Mouse (Mus musculus): ENCODE results near the gene Fiz1. TPM values are rescaled to one million over a fixed set of nuclear protein-coding genes. Genes with fewer than 3 reads are reported as not detected.

Gene Fiz1
- polyA plus RNA-seq (2014; fragmentation: Illumina TruSeq; extraction: RNeasy Lipid Tissue Mini Kit (QIAGEN cat#74804); ENCODE audit: low read depth, low replicate concordance) = 21.5 TPM

DNA sequence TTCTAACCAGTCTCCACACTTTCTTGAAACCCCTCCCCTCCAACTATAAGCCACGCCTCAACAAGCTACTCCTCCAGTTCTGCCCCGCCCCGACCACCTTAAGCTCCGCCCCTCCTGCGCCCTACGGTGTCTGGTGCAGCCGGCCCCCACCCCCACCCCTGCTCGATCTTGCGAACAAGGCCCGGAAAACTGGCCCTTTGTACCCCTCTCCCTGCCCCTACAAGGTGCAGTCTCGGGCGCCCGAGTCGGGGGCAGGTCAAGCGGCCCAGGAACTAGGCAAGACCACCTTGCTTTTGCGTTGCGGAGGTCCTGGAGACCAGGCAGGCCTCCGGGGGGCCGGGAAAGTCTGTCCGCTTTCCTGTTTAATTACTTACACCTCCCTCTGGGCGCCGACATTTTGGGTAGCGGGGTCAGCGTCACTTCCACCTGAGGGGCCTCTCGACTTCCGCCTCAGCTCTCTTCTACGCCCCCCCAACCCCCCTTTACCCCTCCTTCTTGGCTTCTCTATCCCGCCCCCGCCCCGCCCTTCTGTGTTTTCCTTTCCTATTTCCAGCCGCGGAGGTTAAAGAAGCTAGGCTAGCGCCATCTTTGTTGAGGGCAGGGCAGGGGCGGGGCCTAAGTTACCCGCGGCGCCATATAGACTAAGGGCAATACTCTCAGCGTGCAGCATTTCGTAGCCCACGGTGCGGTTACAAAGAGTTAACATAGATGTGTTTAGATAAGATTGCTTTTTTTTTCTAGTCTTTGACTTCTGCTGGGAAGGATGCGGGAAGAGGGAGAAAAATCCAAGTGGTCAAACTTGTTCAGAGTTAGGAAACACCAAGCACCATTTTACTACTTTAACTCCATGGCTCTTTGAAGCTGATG lies at the start of gene Fiz1, which contains the start of gene Zfp524:
TSS of gene Fiz1 (minus strand) at position 447 of the 867 bp plus-strand sequence.
TSS of gene Zfp524 (plus strand) at position 165 of the 867 bp plus-strand sequence.

DNA sequence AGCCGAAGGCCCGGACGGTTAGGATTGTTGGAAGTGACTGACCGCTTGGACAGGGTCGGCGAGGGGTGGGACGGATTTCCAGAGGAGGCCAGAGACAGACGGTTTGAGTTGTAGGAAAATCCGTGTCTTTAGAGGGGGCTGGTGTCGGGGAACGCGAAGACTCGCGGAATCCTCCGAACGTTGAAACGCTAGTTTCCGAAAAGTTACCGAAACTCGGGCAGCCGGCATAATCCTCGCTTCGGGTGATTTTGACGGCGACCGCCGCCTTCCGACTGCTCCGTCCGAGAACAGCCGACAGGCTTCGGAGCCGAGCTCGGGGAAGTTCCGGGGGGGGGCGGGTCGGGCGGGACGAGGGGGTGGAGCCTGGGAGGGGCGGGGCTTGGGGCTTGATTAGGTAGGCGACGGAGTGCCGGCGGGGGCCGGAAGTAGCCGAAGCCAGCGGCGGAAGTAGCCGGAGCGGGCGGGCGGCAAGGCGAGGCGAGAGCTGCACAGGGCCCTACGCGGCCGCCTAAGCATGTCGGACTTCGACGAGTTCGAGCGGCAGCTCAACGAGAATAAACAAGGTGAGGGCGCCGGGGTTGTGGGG lies 47.4 kb upstream of the Fiz1 start, which contains the start of gene U2af2:
TSS of gene U2af2 (plus strand) at position 370 of the 586 bp plus-strand sequence.

DNA sequence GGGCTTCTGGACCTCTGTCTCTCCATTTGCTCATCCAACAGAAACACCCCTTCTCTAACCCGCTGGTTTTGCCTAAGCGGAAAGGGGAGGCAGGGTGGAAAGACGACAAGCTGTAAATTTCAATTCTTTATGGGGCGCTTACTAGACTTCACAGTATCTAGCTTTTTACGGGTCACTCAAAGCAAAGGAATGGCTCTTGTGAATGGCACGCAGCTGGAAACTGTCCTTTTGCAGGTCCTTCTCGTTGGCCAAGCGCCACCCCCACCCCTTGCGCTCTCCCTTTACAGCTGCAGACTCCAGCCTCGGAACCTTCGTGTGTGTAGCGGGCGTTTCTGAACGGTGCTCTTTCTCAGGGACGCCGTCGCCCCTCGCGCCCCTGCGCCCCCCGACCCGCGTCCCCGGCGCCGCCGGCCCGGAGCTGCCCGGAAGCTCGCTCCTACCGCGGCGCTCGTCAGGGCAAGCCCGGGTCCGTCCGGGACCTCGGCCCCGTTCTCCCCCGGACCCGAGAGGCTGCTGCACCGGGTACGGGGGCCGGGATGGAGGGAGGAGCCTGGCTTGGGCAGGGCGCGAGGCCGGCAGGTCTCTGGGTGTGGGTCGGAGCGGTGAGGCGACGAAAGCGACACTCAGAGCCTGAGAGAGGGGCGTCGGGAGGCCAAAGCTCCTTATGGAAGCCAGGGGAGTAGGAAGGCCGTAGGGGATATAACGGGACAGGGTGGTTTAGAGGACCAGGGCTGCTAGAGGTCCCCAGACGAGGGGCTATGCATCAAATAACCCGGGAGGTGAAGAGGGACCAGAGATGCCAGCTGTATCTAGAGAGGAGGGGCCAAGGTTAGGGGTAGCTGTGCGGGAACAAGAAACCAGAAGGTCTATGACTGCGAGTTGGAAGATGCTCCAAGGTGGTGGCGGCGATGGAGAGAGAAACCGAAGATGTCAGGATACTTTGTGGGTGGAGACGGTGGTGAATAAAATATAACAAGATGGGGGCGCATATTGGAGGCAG lies 37.0 kb upstream of the Fiz1 start, which contains the start of gene Zfp580:
TSS of gene Zfp580 (plus strand) at position 346 of the 1,000 bp plus-strand sequence.

DNA sequence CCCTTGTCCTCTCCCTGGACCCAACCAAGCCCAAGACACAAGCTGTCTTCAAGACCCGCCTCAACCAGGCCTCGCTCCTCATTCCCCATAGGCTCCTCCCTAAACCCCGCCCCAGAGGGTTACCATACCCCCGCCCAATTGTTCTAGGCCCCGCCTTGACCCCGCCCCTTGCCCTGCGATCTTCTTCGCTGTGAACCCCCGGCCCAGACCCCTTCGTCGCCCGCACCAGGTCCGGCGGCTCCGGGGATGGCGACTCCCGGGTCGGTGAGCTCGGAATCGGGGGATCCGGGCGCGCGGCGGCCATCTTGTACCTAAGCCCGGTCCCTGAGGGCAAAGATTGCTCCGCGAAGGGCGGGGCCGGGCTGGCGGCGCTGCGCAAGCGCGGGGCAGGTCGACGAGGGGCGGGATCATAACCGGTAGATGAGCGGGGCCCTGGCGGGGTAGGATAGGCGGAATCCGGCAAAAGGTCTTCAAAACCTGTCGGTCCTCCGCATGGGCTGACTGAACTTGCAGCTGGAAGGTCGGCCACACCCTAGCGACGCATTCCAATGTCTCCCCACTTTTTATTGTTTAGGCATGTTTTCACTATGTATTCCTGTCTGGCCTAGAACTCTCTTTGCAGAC lies 23.7 kb upstream of the Fiz1 start, which contains the start of gene Zfp784:
TSS of gene Zfp784 (minus strand) at position 338 of the 624 bp plus-strand sequence.

DNA sequence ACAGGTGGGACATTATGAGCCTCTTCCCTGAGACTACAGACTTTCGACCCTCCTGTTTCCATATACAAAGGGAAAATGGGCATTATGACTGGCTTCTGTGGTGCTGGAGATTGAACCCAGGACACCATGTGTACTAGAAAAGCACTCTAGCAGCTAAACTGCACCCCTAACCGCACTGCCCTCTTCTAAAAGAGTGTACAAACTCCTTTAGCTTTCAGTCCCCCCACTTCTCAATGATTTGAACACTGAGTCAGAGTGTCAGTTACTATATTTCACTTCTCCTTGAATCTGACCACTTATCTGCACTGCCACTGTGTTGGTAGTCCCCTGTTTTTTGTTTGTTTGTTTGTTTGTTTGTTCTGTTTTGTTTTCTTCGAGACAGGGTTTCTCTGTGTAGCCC lies 19.3 kb upstream of the Fiz1 start, which contains the start of gene 4632433K11Rik:
TSS of gene 4632433K11Rik (plus strand) at position 301 of the 400 bp plus-strand sequence.

DNA sequence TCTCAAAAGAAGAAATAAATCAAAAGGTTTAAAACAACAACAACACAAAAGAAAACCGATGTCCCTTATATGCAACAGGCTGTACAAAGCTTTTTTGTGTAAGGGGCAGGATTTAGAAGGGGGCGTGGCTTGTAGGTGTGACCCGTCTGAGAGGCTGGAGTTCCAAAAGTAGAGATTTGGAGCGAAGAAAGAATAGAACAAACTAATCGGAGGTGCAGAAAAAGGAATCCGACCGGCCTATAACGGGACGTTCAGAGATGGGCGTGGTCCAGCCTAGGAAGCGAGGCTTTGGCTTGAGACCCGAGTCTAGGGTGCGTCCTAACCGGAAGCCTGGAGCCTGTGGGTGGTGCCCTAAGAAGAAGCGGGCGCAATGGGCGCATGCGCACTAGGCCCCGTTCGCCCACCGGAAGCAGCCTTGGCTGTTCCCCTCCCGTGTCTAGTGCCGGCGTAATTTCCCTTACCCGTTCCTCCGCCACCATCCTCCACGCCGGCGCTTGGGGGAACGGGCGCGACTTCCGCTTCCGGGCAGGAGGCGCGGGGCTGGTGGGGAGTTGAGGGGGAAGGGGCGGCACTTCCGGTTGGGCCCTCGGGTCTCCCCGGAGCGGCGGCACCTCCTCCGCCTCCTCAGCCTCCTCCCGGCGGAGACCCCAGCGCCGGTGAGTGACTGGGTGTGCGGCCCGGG lies 5.6 kb upstream of the Fiz1 start, which contains the start of the genes Zfp865 and Ccdc106:
TSS of gene Zfp865 (plus strand) at position 377 of the 682 bp plus-strand sequence.
TSS of gene Ccdc106 (plus strand) at position 554 of the 682 bp plus-strand sequence.

DNA sequence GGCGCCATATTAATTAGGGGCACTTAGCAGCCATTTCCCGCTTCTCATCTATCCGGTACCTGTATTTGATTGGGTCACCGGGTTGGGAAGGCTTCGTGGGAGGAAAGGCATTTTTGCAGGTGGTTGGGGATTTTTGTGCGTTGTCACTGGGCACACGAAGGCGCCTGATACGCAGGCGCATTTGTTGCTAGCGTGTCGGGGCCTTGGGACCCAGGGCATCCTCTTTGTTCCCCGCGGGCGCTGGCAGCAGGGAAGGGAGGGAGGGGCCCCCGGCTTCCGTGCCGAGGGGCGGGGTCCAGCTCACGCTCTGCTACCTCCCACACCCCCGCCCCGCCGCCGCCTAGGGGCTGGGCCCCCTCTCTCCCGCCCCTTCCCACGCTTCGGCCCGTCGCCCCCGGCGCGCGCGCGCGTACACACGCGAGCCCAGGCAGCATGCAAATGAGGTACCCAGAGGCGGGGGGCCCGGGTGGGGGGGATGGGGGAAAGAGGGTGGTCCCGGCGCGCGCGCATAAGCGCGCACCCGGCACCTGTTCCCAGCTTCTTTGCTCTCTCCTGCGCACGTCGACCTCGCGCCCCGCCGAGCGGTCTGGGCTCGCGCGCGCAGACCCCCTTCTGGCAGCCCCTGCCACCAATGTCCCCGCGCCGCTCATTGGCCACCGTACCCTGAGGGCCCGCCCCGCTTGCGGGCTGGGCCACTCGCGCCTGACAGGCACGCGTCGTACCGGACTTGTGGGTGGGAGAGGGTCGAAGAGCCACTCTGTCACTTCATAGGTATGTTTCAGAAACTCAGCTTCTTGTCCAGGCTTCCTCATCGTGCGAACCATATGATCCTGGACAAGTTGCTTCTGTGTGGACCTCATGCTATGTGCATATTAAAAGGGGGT lies 863 bp upstream of the Fiz1 start, which contains the start of gene Gm44973:
TSS of gene Gm44973 (plus strand) at position 379 of the 884 bp plus-strand sequence.

DNA sequence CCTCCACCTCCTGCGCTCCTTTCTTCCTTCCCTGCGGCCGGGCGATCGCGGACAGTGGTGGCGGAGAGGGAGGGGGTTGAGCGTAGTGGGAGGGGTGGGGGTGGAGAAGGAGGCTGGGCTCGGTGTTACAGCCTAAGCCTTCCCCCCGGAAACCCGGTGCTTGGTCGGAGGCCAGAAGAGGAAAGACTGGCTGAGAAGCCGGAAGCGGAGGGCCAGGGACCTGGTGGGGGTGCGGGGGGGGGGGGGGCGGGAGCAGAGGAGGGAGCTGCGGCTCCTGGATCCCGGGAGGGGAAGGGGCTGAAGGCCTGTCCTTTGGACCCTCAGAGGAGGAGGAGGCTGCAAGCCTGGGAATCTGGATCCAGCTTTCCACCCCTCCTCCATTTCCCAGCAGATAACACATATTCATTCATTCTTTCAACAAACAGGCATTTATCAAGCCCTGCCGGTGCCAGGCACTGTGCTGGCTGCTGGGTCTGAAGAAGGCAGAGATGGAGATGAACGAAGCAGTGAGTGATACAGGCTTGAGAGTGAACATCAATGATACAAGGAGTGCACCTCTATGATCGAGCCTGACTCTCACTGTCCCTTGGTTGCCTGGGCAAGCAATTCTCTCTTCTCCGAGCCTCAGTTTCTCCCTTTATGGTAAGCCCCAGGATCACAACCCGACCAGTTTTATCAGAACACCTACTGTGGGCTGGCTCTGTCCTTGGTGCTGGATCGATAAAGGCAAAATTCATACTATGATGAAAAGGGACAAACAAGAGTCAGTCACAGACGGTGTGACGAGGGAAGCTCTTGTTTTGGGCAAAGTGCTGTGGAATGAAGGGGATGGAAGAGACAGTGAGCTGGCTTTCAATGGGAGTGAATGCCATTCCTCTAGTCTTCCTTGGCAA lies 18.2 kb downstream of the Fiz1 start, which contains the start of gene Zfp579:
TSS of gene Zfp579 (minus strand) at position 156 of the 893 bp plus-strand sequence.

DNA sequence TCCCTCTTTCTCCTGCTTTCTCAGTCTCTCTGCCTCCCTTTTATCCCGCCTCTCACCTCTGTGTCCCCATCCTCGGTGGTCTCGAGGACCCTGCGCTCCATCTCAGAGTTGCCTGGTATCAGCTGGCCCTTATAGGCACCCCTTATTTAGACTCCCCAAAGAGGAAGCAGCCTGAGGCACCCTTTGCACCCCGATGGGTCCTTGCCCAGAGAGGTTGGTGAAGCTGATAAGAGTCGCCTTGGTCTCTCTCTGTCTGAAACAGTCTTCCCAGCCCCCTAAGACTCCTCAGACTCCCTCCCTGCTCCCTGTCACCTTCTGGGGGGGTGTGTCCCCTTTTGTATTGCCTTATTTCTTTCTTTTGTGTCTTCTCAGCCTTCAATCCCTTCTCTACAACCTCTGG lies 43.4 kb downstream of the Fiz1 start, which contains the start of gene Sbk3:
TSS of gene Sbk3 (minus strand) at position 101 of the 400 bp plus-strand sequence.

DNA sequence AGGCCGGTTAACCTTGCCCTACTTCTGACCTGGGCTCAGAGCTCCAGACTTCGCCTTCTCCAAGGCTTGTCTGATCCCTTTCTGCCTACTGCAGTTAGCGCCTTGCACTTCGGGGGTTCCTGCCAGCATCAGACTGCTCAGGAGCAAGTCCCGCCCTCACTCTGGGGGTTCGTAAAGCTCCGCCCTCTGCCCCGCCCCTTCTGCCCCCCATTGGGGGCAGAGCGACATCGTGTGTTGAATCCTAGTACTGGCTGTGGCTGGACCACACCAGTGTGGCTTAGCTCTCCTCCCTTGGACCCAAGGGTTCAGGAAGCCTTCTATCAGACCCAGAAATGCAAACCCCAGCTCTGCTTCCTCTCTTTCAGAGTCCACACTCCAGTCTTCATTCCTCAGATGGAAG lies 50.2 kb downstream of the Fiz1 start, which contains the start of gene Sbk2:
TSS of gene Sbk2 (minus strand) at position 135 of the 400 bp plus-strand sequence.

Other genes with a start within 250 kb of the Fiz1 start
- 175 TPM for gene Fam71e2, start 243.4 kb downstream of the Fiz1 start, polyA plus RNA-seq (2014; fragmentation: Illumina TruSeq; extraction: RNeasy Lipid Tissue Mini Kit (QIAGEN cat#74804); ENCODE audit: low read depth, low replicate concordance)
- gene Il11, start 231.8 kb downstream of the Fiz1 start, polyA plus RNA-seq (2014; fragmentation: Illumina TruSeq; extraction: RNeasy Lipid Tissue Mini Kit (QIAGEN cat#74804); ENCODE audit: low read depth, low replicate concordance) = 1.5 TPM
- gene Tmem190, start 231.8 kb downstream of the Fiz1 start, polyA plus RNA-seq (2014; fragmentation: Illumina TruSeq; extraction: RNeasy Lipid Tissue Mini Kit (QIAGEN cat#74804); ENCODE audit: low read depth, low replicate concordance) = 21.8 TPM
- not detected for gene Tmem238, start 225.0 kb downstream of the Fiz1 start, polyA plus RNA-seq (2014; fragmentation: Illumina TruSeq; extraction: RNeasy Lipid Tissue Mini Kit (QIAGEN cat#74804); ENCODE audit: low read depth, low replicate concordance)
- gene Rpl28, start 221.8 kb downstream of the Fiz1 start, polyA plus RNA-seq (2014; fragmentation: Illumina TruSeq; extraction: RNeasy Lipid Tissue Mini Kit (QIAGEN cat#74804); ENCODE audit: low read depth, low replicate concordance) = 9.0 TPM
- 58.0 TPM for gene Ube2s, start 202.1 kb downstream of the Fiz1 start, polyA plus RNA-seq (2014; fragmentation: Illumina TruSeq; extraction: RNeasy Lipid Tissue Mini Kit (QIAGEN cat#74804); ENCODE audit: low read depth, low replicate concordance)
- gene Shisa7, start 170.0 kb downstream of the Fiz1 start, polyA plus RNA-seq (2014; fragmentation: Illumina TruSeq; extraction: RNeasy Lipid Tissue Mini Kit (QIAGEN cat#74804); ENCODE audit: low read depth, low replicate concordance) = 3.5 TPM
- 1.2 TPM for gene Isoc2b, start 144.4 kb downstream of the Fiz1 start, polyA plus RNA-seq (2014; fragmentation: Illumina TruSeq; extraction: RNeasy Lipid Tissue Mini Kit (QIAGEN cat#74804); ENCODE audit: low read depth, low replicate concordance)
- gene Isoc2a, start 137.5 kb downstream of the Fiz1 start, polyA plus RNA-seq (2014; fragmentation: Illumina TruSeq; extraction: RNeasy Lipid Tissue Mini Kit (QIAGEN cat#74804); ENCODE audit: low read depth, low replicate concordance) = 1.8 TPM
- not detected for gene Gm36210, start 108.2 kb downstream of the Fiz1 start, polyA plus RNA-seq (2014; fragmentation: Illumina TruSeq; extraction: RNeasy Lipid Tissue Mini Kit (QIAGEN cat#74804); ENCODE audit: low read depth, low replicate concordance)
- gene Zfp628, start 99.5 kb downstream of the Fiz1 start, polyA plus RNA-seq (2014; fragmentation: Illumina TruSeq; extraction: RNeasy Lipid Tissue Mini Kit (QIAGEN cat#74804); ENCODE audit: low read depth, low replicate concordance) = not detected
- gene Nat14, start 92.7 kb downstream of the Fiz1 start, polyA plus RNA-seq (2014; fragmentation: Illumina TruSeq; extraction: RNeasy Lipid Tissue Mini Kit (QIAGEN cat#74804); ENCODE audit: low read depth, low replicate concordance) = 0.67 TPM
- gene Ssc5d, start 88.9 kb downstream of the Fiz1 start, polyA plus RNA-seq (2014; fragmentation: Illumina TruSeq; extraction: RNeasy Lipid Tissue Mini Kit (QIAGEN cat#74804); ENCODE audit: low read depth, low replicate concordance) = not detected
- gene Sbk2, start 50.3 kb downstream of the Fiz1 start, polyA plus RNA-seq (2014; fragmentation: Illumina TruSeq; extraction: RNeasy Lipid Tissue Mini Kit (QIAGEN cat#74804); ENCODE audit: low read depth, low replicate concordance) = not detected
- 0.20 TPM for gene Sbk3, start 43.5 kb downstream of the Fiz1 start, polyA plus RNA-seq (2014; fragmentation: Illumina TruSeq; extraction: RNeasy Lipid Tissue Mini Kit (QIAGEN cat#74804); ENCODE audit: low read depth, low replicate concordance)
- 3.8 TPM for gene Zfp579, start 18.5 kb downstream of the Fiz1 start, polyA plus RNA-seq (2014; fragmentation: Illumina TruSeq; extraction: RNeasy Lipid Tissue Mini Kit (QIAGEN cat#74804); ENCODE audit: low read depth, low replicate concordance)
- not detected for gene Zfp524, start 282 bp downstream of the Fiz1 start, polyA plus RNA-seq (2014; fragmentation: Illumina TruSeq; extraction: RNeasy Lipid Tissue Mini Kit (QIAGEN cat#74804); ENCODE audit: low read depth, low replicate concordance)
- not detected for gene Gm44973, start 799 bp upstream of the Fiz1 start, polyA plus RNA-seq (2014; fragmentation: Illumina TruSeq; extraction: RNeasy Lipid Tissue Mini Kit (QIAGEN cat#74804); ENCODE audit: low read depth, low replicate concordance)
- gene Zfp865, start 5.7 kb upstream of the Fiz1 start, polyA plus RNA-seq (2014; fragmentation: Illumina TruSeq; extraction: RNeasy Lipid Tissue Mini Kit (QIAGEN cat#74804); ENCODE audit: low read depth, low replicate concordance) = 4.3 TPM
- 1.6 TPM for gene Ccdc106, start 5.9 kb upstream of the Fiz1 start, polyA plus RNA-seq (2014; fragmentation: Illumina TruSeq; extraction: RNeasy Lipid Tissue Mini Kit (QIAGEN cat#74804); ENCODE audit: low read depth, low replicate concordance)
- 0.83 TPM for gene 4632433K11Rik, start 19.4 kb upstream of the Fiz1 start, polyA plus RNA-seq (2014; fragmentation: Illumina TruSeq; extraction: RNeasy Lipid Tissue Mini Kit (QIAGEN cat#74804); ENCODE audit: low read depth, low replicate concordance)
- 3.4 TPM for gene Zfp784, start 23.7 kb upstream of the Fiz1 start, polyA plus RNA-seq (2014; fragmentation: Illumina TruSeq; extraction: RNeasy Lipid Tissue Mini Kit (QIAGEN cat#74804); ENCODE audit: low read depth, low replicate concordance)
- 0.32 TPM for gene Zfp580, start 36.8 kb upstream of the Fiz1 start, polyA plus RNA-seq (2014; fragmentation: Illumina TruSeq; extraction: RNeasy Lipid Tissue Mini Kit (QIAGEN cat#74804); ENCODE audit: low read depth, low replicate concordance)
- gene U2af2, start 47.4 kb upstream of the Fiz1 start, polyA plus RNA-seq (2014; fragmentation: Illumina TruSeq; extraction: RNeasy Lipid Tissue Mini Kit (QIAGEN cat#74804); ENCODE audit: low read depth, low replicate concordance) = 8.7 TPM
- 2.7 TPM for gene Epn1, start 65.5 kb upstream of the Fiz1 start, polyA plus RNA-seq (2014; fragmentation: Illumina TruSeq; extraction: RNeasy Lipid Tissue Mini Kit (QIAGEN cat#74804); ENCODE audit: low read depth, low replicate concordance)
- 0.20 TPM for gene Rfpl4, start 102.3 kb upstream of the Fiz1 start, polyA plus RNA-seq (2014; fragmentation: Illumina TruSeq; extraction: RNeasy Lipid Tissue Mini Kit (QIAGEN cat#74804); ENCODE audit: low read depth, low replicate concordance)
- 159 TPM for gene Rasl2-9, start 111.3 kb upstream of the Fiz1 start, polyA plus RNA-seq (2014; fragmentation: Illumina TruSeq; extraction: RNeasy Lipid Tissue Mini Kit (QIAGEN cat#74804); ENCODE audit: low read depth, low replicate concordance)
- 0.01 TPM for gene Vmn1r55, start 135.0 kb upstream of the Fiz1 start, polyA plus RNA-seq (2014; fragmentation: Illumina TruSeq; extraction: RNeasy Lipid Tissue Mini Kit (QIAGEN cat#74804); ENCODE audit: low read depth, low replicate concordance)
- not detected for gene Vmn1r56, start 182.1 kb upstream of the Fiz1 start, polyA plus RNA-seq (2014; fragmentation: Illumina TruSeq; extraction: RNeasy Lipid Tissue Mini Kit (QIAGEN cat#74804); ENCODE audit: low read depth, low replicate concordance)
- gene Vmn1r57, start 203.8 kb upstream of the Fiz1 start, polyA plus RNA-seq (2014; fragmentation: Illumina TruSeq; extraction: RNeasy Lipid Tissue Mini Kit (QIAGEN cat#74804); ENCODE audit: low read depth, low replicate concordance) = not detected